10 mouse cellular contexts compared by ENCODE assay signal in genomic region chr3:89193853-89194252, GRCm38 (mm10).
DNase-seq lines count a peak whose midpoint lies in the region.
"Had no signal": no experiment of that assay in that cellular context is flagged by ENCODE, and none has a peak within 500 bp of the region (broad histone marks: within the 10 kb centered on the region; RNA-seq: fewer than 3 reads in every experiment).

No protein-coding gene starts in this region.

- DNase-seq in kidney, postnatal 4 days: peak; percentile 54
- no peak for DNase-seq in kidney, adult 11 months
- DNase-seq in A20 (ENCODE audit: low read depth, low spot score): peak; percentile 57
- DNase-seq in CD8-positive naive resting alpha-beta T cell, adult 2 months (ENCODE audit: low read depth in 2 of 2, low spot score in 2 of 2): peak; percentile 53 to 77
- peak; percentile 83 for DNase-seq in naive thymus-derived CD4-positive, alpha-beta T cell, adult 2 months (ENCODE audit: low read depth)
- DNase-seq in urinary bladder, adult 18-20 months (ENCODE audit: low spot score in 2 of 2): no peak
- DNase-seq in urinary bladder, postnatal 36 days (ENCODE audit: low spot score in 2 of 2): no peak
- DNase-seq in spleen, postnatal 4 days (ENCODE audit: low spot score in 2 of 2): no peak
- DNase-seq: left cerebral cortex, postnatal 4 days; right cerebral cortex, postnatal 14 days had no signal

Comparison
In these comparisons a context has a peak if more than half of its experiments do, and no peak if none do; other contexts are left out.
1. DNase-seq: peak in kidney, postnatal 4 days (2 of 2), A20 (single experiment), CD8-positive naive resting alpha-beta T cell, adult 2 months (2 of 2) and naive thymus-derived CD4-positive, alpha-beta T cell, adult 2 months (single experiment); none in kidney, adult 11 months (single experiment), urinary bladder, adult 18-20 months (0 of 2), urinary bladder, postnatal 36 days (0 of 2) and spleen, postnatal 4 days (0 of 2).